Mouse (Mus musculus): ENCODE data around the gene Akr1c19.

Akr1c19 gene

GRCm38 (mm10) chr13:4277526-4277925, 49.0 kb downstream of the Akr1c19 start:
- no peak for DNase-seq

- peak in 1 of 2 experiments; percentile 9 for DNase-seq
These were observed 50.8 kb downstream of the Akr1c19 start, which contains the start of gene Akr1c12 for GRCm38 (mm10) chr13:4279284-4279683. Gene Akr1c12, minus strand, starts transcription at chr13:4279433.

- peak; percentile 34 to 47 for DNase-seq
These were observed 53.2 kb downstream of the Akr1c19 start for GRCm38 (mm10) chr13:4281471-4282412.

GRCm38 (mm10) chr13:4296991-4297390, 68.5 kb downstream of the Akr1c19 start:
- no peak for DNase-seq
